Mouse (Mus musculus) liver, embryonic 18 days (tissue): ENCODE measurements around the gene Gng5. TPM values are rescaled to one million over a fixed set of nuclear protein-coding genes. Genes with fewer than 3 reads are reported as not detected.

Source experiments
- polyA plus RNA-seq: library from polyadenylated mRNA; depleted of rRNA; stranded (reverse); fragments of >200 nt; gene quantifications from 2 replicates; pipeline ENCODE4 v1.2.3, GENCODE M21; 2012; rRNA removed

The Gng5 gene
- polyA plus RNA-seq: 203 and 214 TPM in 2 replicates

DNA sequence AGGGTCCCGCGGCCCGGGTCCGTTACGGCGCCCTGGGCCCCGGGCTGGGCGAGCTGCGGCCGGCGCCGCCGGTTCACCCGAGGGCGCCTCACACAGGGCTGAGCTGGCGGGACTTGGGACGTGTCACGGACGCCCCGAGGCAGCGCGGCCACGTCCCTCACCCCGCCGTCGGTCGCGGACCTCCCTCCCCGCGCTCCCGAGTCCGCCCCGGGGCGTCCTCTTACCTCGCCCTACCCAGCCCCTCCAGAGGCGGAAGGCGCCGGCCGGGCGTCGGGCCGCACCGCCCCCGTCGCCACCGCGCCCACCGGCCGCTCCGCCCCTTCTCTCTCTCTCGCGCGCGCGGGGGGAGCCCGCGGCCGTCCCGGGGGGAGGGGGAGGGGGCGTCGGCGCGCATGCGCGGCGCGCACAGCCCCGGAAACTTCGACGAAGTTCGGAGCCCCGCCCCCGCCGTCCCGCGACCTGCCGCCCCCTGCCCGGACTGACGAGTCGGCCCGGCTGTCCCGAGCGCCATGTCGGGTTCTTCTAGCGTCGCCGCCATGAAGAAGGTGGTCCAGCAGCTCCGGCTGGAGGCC, at the start of gene Gng5, which contains the start of gene Spata1:
Gng5 (plus strand) TSS at position 377 of the 572 bp plus-strand sequence.
Spata1 (minus strand) TSS at position 323 of the 572 bp plus-strand sequence.

DNA sequence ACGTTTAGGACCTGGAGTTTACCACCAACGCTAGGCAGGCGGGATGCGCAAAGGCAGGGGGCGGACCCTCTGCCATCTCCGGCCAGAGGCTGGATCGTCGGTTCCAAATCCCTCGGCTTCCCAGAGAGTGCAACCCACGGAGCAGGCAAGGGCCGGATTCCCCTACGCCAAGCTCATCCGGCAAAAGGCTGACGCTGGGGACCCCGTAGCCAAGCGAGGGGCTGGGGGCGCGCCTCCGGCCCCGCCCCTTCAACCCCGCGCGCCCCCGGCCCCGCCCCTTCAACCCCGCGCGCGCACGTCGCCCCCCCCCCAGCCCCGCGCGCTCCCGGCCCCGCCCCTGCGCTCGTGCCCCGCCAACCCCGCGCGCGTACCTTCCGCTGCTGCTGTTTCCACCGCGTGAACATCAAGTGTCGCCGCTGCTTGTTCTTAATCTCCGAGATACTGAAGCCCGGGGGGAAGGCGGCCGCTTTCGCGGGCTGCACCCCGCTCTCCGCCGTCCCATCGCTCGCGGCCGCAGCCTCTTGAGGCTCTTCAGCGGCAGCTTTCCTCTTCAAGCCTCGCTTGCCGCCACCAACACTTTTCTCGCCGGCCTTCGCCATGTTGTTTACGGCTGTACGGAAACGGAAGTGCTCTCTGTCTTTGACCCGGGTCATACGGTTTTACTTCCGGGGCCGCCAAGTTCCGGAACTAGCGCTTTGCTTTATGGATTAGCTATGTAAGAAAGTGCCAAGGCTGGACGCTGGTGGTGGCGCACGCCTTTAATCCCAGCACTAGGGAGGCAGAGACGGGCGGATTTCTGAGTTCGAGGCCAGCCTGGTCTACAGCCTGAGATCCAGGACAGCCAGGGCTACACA, 21.4 kb downstream of the Gng5 start, which contains the start of gene Rpf1:
Rpf1 (minus strand) TSS at position 632 of the 854 bp plus-strand sequence.

Other genes starting within 250 kb of the Gng5 start
- gene Ssx2ip, start 95.2 kb upstream of the Gng5 start, polyA plus RNA-seq: 10.5 and 11.0 TPM in 2 replicates
- 3.5 and 3.6 TPM in 2 replicates for gene Ctbs, start 50.0 kb upstream of the Gng5 start, polyA plus RNA-seq
- gene Spata1, start 54 bp upstream of the Gng5 start, polyA plus RNA-seq: 1.1 TPM in 2 replicates
- 16.8 and 17.7 TPM in 2 replicates for gene Rpf1, start 21.6 kb downstream of the Gng5 start, polyA plus RNA-seq
- gene Uox, start 70.6 kb downstream of the Gng5 start, polyA plus RNA-seq: 651 and 835 TPM in 2 replicates
- 6.0 and 6.2 TPM in 2 replicates for gene Dnase2b, start 115.8 kb downstream of the Gng5 start, polyA plus RNA-seq
- gene 4930503B20Rik, start 151.5 kb downstream of the Gng5 start, polyA plus RNA-seq: not detected in 2 replicates
- gene Samd13, start 185.8 kb downstream of the Gng5 start, polyA plus RNA-seq: 0.06 and 0.19 TPM in 2 replicates